Comparison of ENCODE assay signal across 8 mouse cellular contexts in genomic region chr1:179668836-179669537, GRCm38 (mm10). TPM values are rescaled to one million over a fixed set of nuclear protein-coding genes. Genes with fewer than 3 reads are reported as not detected.
A peak's percentile ranks its signal among the peaks of the same experiment; 100 is the strongest.
DNase-seq lines count a peak whose midpoint lies in the region; ATAC-seq and TF ChIP-seq lines count a peak whose summit lies in the region.

No protein-coding gene starts in this region.

- WGBS in cerebellum, adult 2 months, result 19% methylated on average over 12 of the region's 12 CpGs
- 29% methylated on average over 12 of the region's 12 CpGs for WGBS in limb, embryonic 11.5 days
- 29% methylated on average over 12 of the region's 12 CpGs for WGBS in neural tube, embryonic 11.5 days

- H3K27ac ChIP-seq in cerebellum, adult 2 months (ENCODE audit: insufficient read depth, low read length), result 0 out of 2 replicates have a peak overlapping the region, but pooled peaks have one; percentile 6
- H3K27ac ChIP-seq in embryonic fibroblast, embryonic 13.5 days (ENCODE audit: insufficient read depth, low read length), result no peak overlapping the region
- peak overlapping the region; percentile 84 for H3K27ac ChIP-seq in limb, embryonic 11.5 days (replicated peaks; ENCODE audit: low read depth, low read length)
- H3K27ac ChIP-seq in neural tube, embryonic 11.5 days (ENCODE audit: low read depth, low read length), result no peak overlapping the region; the same call in 1 of the 2 replicates

- H3ac ChIP-seq in C2C12 (ENCODE audit: control insufficient read depth, insufficient read length, low read depth), result peak overlapping the region; percentile 29

- peaks cover 3% of the 10 kb centered on the region for H3K79me3 ChIP-seq in C2C12 (ENCODE audit: low read depth)

- H3K4me2 ChIP-seq in limb, embryonic 11.5 days (ENCODE audit: low read depth, severe bottlenecking), result peak overlapping the region; percentile 77
- H3K4me2 ChIP-seq in neural tube, embryonic 11.5 days (ENCODE audit: low read depth), result peak overlapping the region; percentile 66

- peak overlapping the region; percentile 91 for H3K9ac ChIP-seq in limb, embryonic 11.5 days (ENCODE audit: low read length)
- H3K9ac ChIP-seq in neural tube, embryonic 11.5 days (ENCODE audit: low read length), result peak overlapping the region; percentile 94

- H3K9me3 ChIP-seq in limb, embryonic 11.5 days (ENCODE audit: control insufficient read depth, low read length), result no peaks in the 10 kb centered on the region
- no peaks in the 10 kb centered on the region for H3K9me3 ChIP-seq in neural tube, embryonic 11.5 days (ENCODE audit: control insufficient read depth, low read length)

- peak; percentile 24; the same call in 1 of the 2 replicates for TF ChIP-seq CTCF in cerebellum, adult 2 months (IDR thresholded peaks at IDR 0.05; ENCODE audit: borderline replicate concordance, insufficient read depth, low read depth, low read length)
- no peak for TF ChIP-seq CTCF in C2C12 (IDR thresholded peaks at IDR 0.05; ENCODE audit: control insufficient read depth, insufficient read depth, insufficient read length)
- TF ChIP-seq CTCF in embryonic fibroblast, embryonic 13.5 days (IDR thresholded peaks at IDR 0.05; ENCODE audit: borderline replicate concordance, insufficient read depth, low read length), result no peak

- TF ChIP-seq POLR2A in cerebellum, adult 2 months (IDR thresholded peaks at IDR 0.05; ENCODE audit: borderline replicate concordance, insufficient read depth, low read length), result no peak
- TF ChIP-seq POLR2A in embryonic fibroblast, embryonic 13.5 days (IDR thresholded peaks at IDR 0.05; ENCODE audit: low read depth, low read length), result no peak

- H3K36me3 ChIP-seq in C2C12 (ENCODE audit: control insufficient read depth, insufficient read depth), result peaks cover 3% of the 10 kb centered on the region
- H3K36me3 ChIP-seq in limb, embryonic 11.5 days (ENCODE audit: control insufficient read depth, insufficient read depth, low read length), result no peaks in the 10 kb centered on the region
- H3K36me3 ChIP-seq in neural tube, embryonic 11.5 days (ENCODE audit: control insufficient read depth, insufficient read depth, low read length), result no peaks in the 10 kb centered on the region

- H3K4me1 ChIP-seq in cerebellum, adult 2 months (ENCODE audit: control insufficient read depth, insufficient read depth, low read length), result peaks cover 3% of the 10 kb centered on the region
- no peaks in the 10 kb centered on the region for H3K4me1 ChIP-seq in embryonic fibroblast, embryonic 13.5 days (ENCODE audit: control insufficient read depth, insufficient read depth, low read length)
- H3K4me1 ChIP-seq in limb, embryonic 11.5 days (ENCODE audit: control insufficient read depth, insufficient read depth, low read length), result peaks cover 10% of the 10 kb centered on the region
- peaks cover 12% of the 10 kb centered on the region; the same call in 1 of the 2 replicates for H3K4me1 ChIP-seq in neural tube, embryonic 11.5 days (ENCODE audit: control insufficient read depth, insufficient read depth, low read length)

- 0 out of 2 replicates have a peak, but pooled peaks have one; percentile 13 for ATAC-seq in limb, embryonic 11.5 days (ENCODE audit: insufficient number of reproducible peaks, low FRiP score, low TSS enrichment, low read depth)
- no peak for ATAC-seq in neural tube, embryonic 11.5 days (ENCODE audit: insufficient read depth, low FRiP score, low TSS enrichment)

- H3K4me3 ChIP-seq in cerebellum, adult 2 months (replicated peaks; ENCODE audit: insufficient read depth, low read depth, low read length), result peak overlapping the region; percentile 70
- H3K4me3 ChIP-seq in C2C12 (ENCODE audit: insufficient read depth, poor library complexity, severe bottlenecking), result peak overlapping the region; percentile 61
- H3K4me3 ChIP-seq in embryonic fibroblast, embryonic 13.5 days (ENCODE audit: insufficient read depth, low read length), result peak overlapping the region; percentile 76
- peak overlapping the region; percentile 87 for H3K4me3 ChIP-seq in limb, embryonic 11.5 days (ENCODE audit: low read depth, low read length)
- peak overlapping the region; percentile 92 for H3K4me3 ChIP-seq in neural tube, embryonic 11.5 days (ENCODE audit: low read depth, low read length)

- no peak for DNase-seq in cerebellum, adult 2 months
- no peak for DNase-seq in cerebellum, adult 9-10 months
- DNase-seq in limb, embryonic 11.5 days (ENCODE audit: low spot score), result peak; percentile 29
- DNase-seq in neural tube, embryonic 11.5 days (ENCODE audit: low spot score), result peak; percentile 13
- no peak for DNase-seq in layer of hippocampus, adult 9-11 months
- DNase-seq in urinary bladder, postnatal 25 days (ENCODE audit: low spot score), result no peak

- H3K79me2 ChIP-seq in C2C12 (ENCODE audit: control insufficient read depth, insufficient read depth), result no peaks in the 10 kb centered on the region

- no peaks in the 10 kb centered on the region for H3K27me3 ChIP-seq in cerebellum, adult 2 months (ENCODE audit: control insufficient read depth, insufficient read depth, low read length)
- H3K27me3 ChIP-seq in C2C12 (ENCODE audit: control insufficient read depth, insufficient read depth, insufficient read length), result no peaks in the 10 kb centered on the region
- H3K27me3 ChIP-seq in limb, embryonic 11.5 days (ENCODE audit: control insufficient read depth, insufficient read depth, low read length), result no peaks in the 10 kb centered on the region
- no peaks in the 10 kb centered on the region for H3K27me3 ChIP-seq in neural tube, embryonic 11.5 days (ENCODE audit: control insufficient read depth, insufficient read depth, low read length)

TF ChIP-seq in C2C12, 6 proteins besides CTCF, POLR2A, EP300 and RAD21:
- TF ChIP-seq MYOD1 (IDR thresholded peaks at IDR 0.05; ENCODE audit: control insufficient read depth, insufficient read length, low read depth), result no peak
- no peak for TF ChIP-seq MYOG (IDR thresholded peaks at IDR 0.05; ENCODE audit: control insufficient read depth, extremely low read depth, insufficient read length)
- no peak for TF ChIP-seq CEBPB (IDR thresholded peaks at IDR 0.05; ENCODE audit: low read depth)
- TF ChIP-seq USF1 (IDR thresholded peaks at IDR 0.05; ENCODE audit: low read depth), result no peak
- no peak for TF ChIP-seq MAX (IDR thresholded peaks at IDR 0.05)
- TF ChIP-seq FOSL1 (IDR thresholded peaks at IDR 0.05; ENCODE audit: insufficient read depth, low read length, poor library complexity, severe bottlenecking), result no peak

RNA-seq across cellular contexts. Expression of gene Sccpdh, which starts 1.0 kb away (rescaled TPM):
- 131 and 140 TPM in 2 replicates for polyA plus RNA-seq in cerebellum, adult 2 months (2012; rRNA removed)
- polyA plus RNA-seq in C2C12 (2012; fragmentation: generic; extraction: Trizol), result 19.1 TPM
- polyA plus RNA-seq in embryonic fibroblast, embryonic 13.5 days (2011; ENCODE audit: insufficient read length, low read depth, missing spikeins), result 38.8 and 41.1 TPM in 2 replicates
- 81.6 and 85.6 TPM in 2 replicates for polyA plus RNA-seq in limb, embryonic 11.5 days (2014; fragmentation: Nextera tagmentation; extraction: Ambion mirVana)
- polyA plus RNA-seq in neural tube, embryonic 11.5 days (2014; fragmentation: Nextera tagmentation; extraction: Ambion mirVana), result 113 and 114 TPM in 2 replicates

Comparison
In these comparisons a context has a peak if more than half of its experiments do, and no peak if none do; other contexts are left out.
1. DNase-seq: peak in limb, embryonic 11.5 days (single experiment) and neural tube, embryonic 11.5 days (single experiment); none in cerebellum, adult 2 months (0 of 2), cerebellum, adult 9-10 months (single experiment), layer of hippocampus, adult 9-11 months (single experiment) and urinary bladder, postnatal 25 days (single experiment).
2. H3K27ac ChIP-seq: peak in cerebellum, adult 2 months (single experiment) and limb, embryonic 11.5 days (single experiment); none in embryonic fibroblast, embryonic 13.5 days (single experiment) and neural tube, embryonic 11.5 days (single experiment).
3. Peak in every context shown above with its lines, with median percentiles within 50 percentile points of each other: H3K4me3 ChIP-seq.